Mouse (Mus musculus) skeletal muscle tissue, adult 2 months (tissue): ENCODE data around the gene Olfr70.

Experiments used
- DNase-seq: peaks from one replicate; pipeline ENCODE4 v3.0.0-alpha.2; 2012; ENCODE audit warnings: low read depth, low spot score

Olfr70 gene

DNA sequence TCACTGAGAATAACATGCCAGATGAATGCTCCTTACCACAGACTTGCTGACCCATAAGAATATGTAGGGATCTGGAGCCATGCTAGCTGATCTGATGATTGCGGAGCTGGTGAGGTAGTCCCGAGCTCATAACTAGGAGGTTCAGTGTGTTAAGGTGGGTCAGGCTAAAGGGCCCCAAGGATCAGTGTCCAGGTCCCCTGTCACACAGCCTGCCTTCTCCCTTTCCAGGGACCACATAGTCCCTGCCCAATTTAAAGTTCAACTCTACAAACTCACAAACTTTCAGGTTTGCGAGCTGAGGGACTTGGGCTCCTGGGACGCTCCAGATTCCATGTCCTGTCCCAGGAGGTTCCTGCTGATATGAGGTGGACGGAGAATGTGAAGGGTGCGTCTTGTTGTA lies at the start of gene Olfr70:
TSS of gene Olfr70 (minus strand) at position 101 of the 400 bp plus-strand sequence.
- DNase-seq: no peak

DNA sequence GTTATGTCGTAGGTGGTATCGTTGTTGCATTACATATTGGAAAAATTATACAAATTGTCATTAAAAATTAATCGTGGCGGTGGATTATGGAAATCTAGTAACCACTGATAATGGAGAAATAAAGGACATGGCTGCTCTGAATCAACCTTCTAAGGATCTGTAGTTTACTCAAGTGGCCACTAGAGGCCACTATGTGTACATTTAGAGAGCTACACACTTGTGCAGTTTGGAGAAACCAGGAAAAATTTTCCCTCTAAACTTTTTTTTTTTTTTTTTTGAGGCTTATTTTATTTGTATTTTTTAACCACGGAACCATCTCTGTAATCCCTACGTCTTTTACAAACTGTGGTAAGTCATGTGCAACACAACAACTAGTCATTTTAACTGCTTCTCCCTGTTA lies 44.6 kb upstream of the Olfr70 start:
- no peak for DNase-seq

DNA sequence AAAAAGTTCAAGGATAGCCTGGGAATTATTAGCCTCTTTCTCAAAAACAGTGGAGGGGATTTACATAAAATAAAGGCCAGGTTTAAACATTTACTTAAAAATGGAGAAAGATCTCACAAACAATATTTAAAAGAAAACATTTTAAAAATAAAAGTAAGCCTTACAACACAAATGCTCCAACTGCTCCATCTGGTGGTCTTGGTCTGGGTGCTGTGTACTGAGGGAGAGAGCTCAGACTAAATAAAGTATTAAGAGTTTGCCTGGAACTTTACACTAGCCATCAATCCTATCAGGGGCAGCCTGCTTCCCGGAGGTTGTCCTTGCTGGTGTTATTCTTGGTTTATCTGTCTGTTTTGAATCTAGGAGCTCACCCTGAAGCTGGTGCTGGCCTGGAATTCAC lies 42.5 kb upstream of the Olfr70 start:
- no peak for DNase-seq

DNA sequence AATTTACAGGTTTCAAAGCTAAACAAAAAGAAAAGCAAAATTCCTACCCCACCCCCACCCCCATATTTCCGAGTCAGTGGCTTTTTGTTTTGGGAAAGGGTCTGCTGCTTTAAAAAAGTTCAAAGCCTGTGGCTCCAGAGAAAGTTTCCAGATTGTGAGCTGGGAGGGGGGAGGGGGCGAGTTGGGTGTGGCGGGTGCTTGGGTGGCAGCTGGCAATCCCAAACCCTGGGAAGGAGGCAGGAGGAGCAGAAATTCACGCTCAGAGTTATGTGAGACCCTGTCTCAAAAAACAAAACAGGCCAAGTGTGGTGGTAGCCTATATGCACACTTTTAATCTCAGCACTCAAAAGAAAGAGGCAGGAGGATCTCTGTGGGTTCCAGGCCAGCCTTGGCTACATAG lies 42.0 kb upstream of the Olfr70 start:
- DNase-seq: no peak

DNA sequence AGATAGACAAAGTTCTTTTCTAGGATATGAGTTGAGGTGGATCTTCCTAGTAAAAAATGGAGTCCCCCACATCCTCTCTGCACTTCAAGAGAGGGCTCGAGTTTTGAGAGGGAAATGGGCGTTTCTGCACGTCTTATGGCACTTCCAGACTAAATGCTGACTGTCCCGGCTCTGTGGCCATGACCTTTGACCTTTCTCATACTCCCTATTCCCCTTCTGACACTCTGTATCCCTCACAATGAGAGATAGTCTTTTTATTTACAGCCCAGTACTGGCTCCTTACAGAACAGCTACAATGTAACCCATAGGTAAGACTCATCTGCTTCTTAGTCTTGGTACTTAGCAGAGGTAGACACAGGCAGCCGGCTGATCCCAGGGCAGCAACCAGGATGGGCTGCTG lies 40.9 kb upstream of the Olfr70 start:
- no peak for DNase-seq

DNA sequence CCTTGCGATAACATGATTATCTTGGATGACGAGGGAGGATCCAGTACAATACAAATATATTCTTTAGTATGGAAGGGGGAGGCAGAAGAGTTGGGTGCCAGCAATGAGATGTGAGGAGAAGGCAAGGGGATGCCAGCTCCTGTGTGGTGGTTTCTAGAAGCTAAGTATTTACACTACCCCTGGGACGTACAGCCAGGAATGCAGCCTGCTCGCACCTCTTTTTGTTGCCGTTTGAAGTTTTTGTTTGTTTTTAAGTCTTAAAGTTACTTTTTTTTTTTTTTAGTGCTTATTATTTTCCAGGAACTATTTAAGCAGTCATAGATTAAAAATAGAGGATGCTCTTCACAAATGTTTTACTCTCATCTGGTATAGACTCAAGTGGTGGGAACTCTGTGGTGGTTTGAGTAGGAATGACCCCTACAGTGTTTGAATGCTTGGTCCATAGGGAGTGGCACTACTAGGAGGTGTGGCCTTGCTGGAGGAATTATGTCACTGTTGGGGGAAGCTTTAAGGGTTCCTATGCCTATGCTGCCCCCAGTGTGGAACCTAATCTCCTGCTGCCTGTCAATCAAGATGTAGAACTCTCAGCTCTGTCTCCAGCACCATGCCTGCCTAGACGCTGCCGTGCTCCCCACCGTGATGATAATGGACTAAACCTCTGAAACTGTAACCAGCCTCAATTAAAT lies 38.5 kb upstream of the Olfr70 start:
- DNase-seq: no peak

DNA sequence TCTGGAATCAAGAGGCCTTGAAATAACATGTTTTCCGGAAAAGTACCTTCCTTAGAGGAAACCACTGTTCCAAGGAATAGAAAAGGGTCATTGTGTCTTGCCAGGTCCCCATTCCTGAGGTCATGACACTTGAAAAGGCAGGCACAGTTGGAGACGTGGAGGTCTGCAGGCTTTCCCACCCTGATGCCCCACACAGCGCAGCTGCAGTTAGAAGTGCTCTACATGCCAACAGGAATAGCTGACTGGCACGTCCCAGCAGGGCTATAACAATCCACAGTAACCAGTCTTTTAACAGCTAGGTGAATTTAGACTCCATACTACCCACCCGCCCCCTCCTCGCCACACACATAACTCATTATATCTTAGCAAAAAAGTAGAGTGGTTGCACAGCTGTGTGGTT lies 36.5 kb upstream of the Olfr70 start:
- DNase-seq: no peak

DNA sequence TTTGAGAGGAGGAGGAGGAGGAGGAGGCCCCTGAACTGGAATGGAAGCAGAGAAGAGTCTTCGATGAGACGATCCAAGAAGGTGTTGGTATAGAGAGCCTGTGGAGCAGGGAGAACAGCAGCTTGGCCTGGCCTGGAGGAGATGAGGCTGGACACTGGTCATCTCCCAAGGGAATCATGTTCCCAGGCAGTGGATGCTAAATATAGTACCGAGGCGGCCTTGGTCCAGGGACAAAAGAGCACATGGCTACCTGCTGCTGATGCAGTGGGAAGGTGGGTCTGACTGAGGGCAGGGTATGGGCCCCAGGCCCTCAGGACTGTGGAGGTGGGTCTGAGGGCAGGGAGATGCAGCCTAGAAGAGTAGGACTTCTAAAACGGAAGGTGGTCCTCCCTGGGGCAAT lies 32.6 kb upstream of the Olfr70 start:
- DNase-seq: peak; percentile 82

DNA sequence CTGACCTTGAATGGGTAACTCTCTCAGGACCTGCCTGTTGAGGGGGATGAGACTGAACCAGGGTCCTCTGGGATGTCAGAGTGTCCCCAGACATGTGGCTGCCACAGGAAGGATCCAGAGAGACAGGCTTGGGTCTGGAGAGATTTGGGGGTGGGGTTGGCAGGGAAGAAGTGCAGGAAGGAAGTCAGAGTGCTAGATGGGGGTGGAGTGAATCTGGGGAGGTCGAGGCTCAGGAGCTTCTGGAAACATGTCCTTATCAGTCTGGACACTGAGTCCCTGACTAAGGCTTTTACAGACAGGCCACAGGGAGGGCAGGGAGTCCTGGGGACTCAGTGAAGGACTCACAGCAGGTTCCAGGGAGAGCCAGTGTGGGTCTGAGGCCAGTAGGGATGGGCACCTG lies 31.6 kb upstream of the Olfr70 start:
- DNase-seq: no peak

DNA sequence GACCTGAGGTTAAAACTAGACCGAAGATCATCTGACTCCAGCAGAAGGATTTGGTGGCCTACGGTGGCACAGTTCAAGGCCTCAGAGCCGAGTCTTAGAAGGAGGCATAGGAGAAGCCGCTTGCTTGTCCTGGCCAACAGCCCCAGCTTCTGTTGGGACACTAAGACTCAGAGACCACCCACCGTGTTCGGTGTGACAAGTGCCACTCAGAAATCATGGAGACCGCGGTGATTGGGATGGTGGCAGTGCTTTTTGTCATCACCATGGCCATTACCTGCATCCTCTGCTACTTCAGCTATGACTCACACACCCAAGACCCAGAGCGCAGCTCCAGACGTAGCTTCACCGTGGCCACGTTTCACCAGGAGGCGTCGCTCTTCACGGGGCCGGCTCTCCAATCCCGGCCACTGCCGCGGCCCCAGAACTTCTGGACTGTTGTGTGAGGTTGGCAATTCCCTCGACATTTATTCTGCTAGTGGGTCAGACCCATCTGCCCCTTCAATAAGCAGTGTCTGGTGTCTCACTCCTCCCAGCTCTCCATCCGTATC lies 30.2 kb upstream of the Olfr70 start:
- no peak for DNase-seq

DNA sequence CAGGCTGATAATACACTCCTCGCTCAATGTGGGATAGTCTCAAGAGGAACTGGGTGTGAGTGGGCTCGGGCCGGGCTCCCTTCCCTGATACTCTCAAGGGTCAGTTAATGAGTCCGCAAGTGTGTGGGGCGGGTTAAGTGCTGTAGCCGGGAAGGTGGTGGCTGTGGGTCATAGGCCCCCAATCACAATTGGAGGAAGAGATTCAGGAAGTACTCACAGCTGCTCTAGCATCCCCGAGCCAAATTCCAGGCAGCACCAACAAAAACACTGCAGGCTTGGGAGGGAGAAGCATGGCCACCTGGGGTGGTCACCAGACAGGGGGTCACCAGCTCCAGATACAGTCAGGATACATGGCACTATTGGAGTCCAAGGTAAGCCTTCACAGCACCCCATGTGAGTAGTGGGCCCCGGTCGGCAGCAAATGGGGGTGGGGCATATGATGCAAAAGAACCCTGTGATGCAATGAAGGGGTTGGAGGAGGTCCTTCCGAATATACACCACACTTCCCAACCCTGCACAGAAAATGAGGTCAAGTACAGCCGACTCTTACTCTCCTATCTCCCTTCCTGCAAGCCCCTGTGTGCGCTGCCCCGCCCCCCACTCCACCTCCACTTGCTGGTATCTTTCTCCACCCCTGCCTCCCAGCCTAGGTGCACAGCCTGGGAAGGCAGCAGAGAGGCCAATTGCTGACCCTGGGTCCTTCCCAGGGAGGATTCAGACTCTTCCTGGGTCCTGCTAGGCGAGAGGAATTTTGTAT lies 29.4 kb upstream of the Olfr70 start, which contains the start of gene Spaar:
TSS of gene Spaar (plus strand) at position 241 of the 757 bp plus-strand sequence.
- peak; percentile 52 for DNase-seq

DNA sequence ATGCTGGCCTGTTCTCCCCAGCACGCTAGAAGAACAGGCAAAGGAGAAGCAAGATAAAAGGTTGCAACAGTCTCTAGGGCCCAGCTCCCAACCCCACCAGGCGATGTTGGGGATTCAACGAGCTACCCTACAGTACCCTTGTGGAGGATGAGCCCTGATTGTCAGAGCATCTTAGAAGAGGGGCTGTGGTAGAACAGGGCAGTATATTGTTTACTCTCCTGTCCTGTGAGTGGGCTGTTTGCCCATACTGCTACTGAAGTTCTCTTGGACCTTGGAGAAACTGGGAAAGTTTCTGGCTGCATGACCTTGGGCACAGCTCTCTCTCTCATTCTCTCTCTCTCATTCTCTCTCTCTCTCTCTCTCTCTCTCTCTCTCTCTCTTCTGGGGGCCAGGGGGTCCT lies 28.5 kb upstream of the Olfr70 start:
- no peak for DNase-seq

DNA sequence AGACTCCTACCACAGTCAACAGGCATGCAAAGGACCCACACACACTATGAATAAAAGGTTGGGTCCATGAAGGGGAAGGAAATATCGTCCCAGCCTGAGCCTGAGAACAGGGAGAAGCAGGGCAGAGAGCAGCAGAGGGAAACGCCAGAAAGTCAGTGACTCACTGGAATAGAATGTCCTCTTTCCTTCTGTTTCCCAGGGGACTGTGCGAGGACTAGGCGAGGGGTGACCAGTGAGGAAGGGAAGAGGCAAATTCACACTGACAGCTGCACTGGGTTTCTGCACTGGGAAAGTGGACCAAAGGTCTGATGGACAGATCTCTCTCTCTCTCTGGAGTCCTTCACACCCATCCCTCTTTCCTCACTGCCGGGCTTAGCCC lies 28.0 kb upstream of the Olfr70 start:
- peak; percentile 90 for DNase-seq

DNA sequence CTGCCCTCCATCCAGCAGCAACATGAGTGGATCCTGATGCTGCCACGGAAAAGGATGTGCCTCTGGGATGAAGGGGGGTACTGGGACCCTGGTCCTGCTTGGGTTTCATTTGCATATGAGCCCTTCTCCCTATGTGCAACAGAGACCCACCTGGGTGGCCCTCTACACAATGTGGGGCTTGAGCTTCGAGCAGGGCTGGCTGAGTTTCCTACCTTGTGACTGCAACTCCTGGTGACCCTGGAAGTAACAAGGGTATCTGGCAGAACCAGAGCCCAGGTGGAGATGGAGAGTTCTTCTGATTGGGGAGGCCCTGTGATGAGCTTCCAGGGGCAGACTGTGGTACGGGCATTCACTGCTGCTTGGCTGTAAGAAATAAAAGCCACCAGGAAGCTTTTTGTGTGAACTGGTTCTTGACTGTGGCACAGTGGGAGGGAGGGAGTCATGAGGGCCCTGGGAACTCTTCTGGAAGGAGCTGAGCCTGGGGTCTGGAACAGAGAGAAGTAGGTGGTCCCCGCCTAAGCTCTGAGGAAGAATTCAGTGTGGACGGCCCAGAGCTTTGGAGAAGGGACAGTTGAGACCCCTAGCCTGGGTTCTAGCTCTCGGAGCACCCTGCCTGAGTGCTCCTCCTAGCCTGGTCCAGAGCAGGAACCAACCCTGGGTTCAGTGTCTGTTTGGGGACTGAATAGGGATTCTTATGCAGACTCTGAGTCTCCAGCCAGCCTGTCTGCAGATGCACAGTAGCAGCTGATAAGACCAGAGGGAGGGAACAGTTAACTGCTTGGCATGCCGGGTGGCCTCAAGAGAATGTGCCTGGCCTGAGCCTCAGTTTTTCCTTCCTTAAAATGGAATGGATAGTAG lies 27.3 kb upstream of the Olfr70 start:
- no peak for DNase-seq

DNA sequence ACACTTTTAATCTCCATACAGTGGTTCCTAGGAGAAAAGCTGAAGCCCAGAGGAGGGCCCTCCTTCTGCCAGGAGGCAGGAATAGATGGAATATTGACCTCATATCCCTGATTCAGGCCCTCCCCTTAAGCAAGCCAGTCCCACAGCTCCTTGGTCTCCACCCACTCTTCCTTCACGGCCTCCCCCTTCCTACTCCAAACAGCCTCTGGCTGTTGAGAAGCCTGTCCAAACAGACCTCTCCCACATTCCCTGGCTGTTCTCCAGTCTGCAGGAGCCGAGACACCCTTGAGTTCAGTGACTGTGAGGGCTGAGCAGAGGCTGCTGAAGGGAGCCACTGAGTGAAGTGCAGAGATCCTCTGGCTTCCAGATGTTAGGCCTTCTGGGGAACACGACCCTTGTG lies 26.4 kb upstream of the Olfr70 start, which contains the start of gene Hrct1:
TSS of gene Hrct1 (plus strand) at position 194 of the 400 bp plus-strand sequence.
- peak; percentile 92 for DNase-seq

DNA sequence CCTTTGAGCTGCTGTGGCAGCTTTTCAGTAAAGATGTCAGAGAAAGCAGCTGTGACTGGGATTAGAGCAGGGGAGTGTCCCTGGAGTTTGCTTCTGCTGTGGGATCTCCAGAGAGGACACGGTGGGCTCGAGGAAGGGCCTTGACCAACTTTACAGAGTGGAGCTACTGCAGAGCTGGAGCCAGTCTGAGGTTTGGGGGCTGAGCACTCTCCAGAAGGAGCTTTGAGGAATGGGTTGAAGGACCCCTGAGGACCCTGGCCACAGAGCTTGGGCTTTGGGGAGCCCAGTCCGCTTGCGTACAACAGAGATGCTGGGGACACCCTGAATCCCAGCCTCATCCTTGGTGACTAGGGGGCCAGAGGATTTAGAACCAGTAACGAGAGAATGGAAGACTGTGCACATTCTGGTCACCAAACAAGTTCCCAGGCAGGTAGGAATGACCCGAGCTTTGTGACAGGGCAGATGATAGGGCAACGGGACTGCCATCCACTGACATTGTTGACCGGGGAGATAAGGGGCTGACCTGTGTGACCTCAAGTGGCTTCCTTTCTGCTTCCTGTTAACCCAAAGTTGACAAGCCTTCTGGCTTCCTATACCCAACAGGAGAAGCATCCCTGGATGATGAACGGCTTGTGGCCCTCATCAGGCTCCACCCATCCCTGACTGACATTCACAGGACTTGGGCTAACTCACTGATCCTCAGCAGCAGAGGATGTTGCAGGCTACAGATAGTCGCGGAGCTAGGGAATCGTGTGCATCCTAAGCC lies 25.8 kb upstream of the Olfr70 start:
- DNase-seq: no peak

DNA sequence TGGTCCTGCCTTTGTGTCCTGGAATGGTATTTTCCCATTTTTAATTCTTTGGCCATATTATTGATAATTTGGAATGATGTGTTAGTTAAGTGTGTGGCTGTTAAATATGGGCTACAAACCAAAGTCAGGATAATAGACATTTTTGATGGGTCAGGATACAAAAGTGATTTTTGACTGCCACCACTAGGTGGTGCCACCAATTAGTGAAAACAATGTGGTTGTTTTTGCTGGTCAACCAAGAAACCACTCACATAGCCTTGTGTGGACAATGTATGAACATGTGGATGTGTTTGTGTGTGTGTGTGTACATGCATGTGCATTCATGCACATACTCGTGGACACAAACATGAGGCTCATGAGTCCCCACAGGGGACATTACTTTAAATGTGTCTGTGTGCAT lies 24.2 kb upstream of the Olfr70 start:
- DNase-seq: no peak

DNA sequence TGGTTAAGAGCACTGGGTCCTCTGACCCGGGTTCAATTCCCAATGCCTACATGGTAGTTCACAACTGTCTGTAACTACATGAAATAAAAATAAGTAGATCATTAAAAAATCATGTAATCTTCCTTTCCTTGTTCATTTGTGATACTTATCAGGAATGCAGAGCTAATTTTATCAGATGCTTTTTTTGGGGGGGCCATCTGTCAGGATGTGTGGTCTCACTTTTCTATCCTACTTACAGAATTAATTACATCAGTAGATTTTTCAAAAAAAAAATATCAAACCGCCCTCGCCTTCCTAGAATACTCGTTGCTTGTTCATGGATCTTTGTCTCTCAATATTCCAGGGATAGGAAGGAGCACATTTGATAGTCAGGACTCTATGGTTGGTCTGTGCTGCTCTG lies 21.6 kb upstream of the Olfr70 start:
- DNase-seq: no peak

DNA sequence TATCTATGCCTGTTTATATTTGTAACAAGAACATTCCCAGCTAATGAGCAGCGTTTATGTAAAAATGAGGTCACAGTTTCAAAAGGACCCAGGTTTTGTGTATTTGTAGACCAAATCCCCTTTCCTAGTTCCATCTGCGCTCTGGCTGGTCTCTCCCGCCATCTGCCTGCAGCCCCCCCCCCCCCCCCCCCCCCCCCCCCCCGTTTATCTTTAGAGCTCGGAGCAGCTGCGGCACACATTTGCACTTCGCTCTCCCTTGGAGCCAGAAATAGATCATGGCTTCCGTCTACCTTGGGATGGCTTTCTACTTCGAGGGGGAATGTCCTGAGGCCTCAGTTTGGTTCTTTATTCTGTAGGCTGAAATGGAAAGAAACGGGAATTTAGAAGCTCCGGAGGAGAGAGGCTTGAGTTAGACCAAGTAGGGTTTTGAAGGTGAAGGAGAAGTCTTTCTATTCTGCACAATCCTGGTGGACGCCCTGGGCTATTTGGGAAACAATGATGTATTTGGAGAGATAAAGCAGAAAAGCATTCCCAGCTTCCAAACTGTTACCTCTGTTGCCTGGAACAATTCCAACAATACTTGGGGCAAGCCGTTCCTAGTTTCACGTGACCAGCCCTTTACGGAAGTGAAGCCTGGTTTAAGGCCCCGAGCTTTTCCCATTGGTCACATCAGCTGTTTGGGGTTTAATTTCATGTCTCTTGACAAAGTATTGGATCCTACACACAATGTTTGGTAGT lies 20.1 kb upstream of the Olfr70 start:
- no peak for DNase-seq

DNA sequence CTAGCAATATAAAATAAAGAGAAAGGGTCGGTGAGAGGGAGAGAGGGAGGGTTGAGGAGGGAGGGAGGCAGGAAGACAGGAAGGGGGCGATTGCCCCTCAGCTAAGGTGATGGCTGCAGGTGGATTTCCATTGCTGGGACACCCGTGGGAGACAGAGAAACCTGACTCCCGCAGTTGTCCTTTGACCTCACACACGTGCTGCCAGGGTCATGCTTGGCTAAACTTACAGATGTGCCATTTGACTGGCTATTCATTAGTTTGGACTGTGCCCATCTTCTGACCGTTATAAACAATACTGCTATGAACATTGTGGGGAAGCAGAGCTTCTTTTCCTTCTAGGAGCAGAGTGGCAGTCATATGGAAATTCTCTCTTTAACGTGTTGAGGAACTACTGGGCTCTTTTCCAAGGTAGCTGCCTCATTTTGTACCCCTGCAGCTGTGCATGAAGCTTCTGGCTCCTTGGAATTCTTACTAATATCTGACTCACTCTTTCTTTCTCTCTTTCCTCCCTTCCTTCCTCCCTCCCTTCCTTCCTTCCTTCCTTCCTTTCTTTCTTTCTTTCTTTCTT lies 13.1 kb upstream of the Olfr70 start:
- no peak for DNase-seq
